Mouse (Mus musculus) urinary bladder, postnatal 0 days (tissue): ENCODE data around the gene Chga. TPM values are rescaled to one million over a fixed set of nuclear protein-coding genes. Genes with fewer than 3 reads are reported as not detected.

Source experiments
- polyA plus RNA-seq: library from polyadenylated mRNA; unstranded; fragments of >200 nt; fragmentation: Nextera tagmentation; extraction: Ambion mirVana; gene quantifications from 2 replicates; pipeline ENCODE4 v1.2.1, GENCODE M21; 2015

Chga gene
- 0.37 and 0.49 TPM in 2 replicates for polyA plus RNA-seq

DNA sequence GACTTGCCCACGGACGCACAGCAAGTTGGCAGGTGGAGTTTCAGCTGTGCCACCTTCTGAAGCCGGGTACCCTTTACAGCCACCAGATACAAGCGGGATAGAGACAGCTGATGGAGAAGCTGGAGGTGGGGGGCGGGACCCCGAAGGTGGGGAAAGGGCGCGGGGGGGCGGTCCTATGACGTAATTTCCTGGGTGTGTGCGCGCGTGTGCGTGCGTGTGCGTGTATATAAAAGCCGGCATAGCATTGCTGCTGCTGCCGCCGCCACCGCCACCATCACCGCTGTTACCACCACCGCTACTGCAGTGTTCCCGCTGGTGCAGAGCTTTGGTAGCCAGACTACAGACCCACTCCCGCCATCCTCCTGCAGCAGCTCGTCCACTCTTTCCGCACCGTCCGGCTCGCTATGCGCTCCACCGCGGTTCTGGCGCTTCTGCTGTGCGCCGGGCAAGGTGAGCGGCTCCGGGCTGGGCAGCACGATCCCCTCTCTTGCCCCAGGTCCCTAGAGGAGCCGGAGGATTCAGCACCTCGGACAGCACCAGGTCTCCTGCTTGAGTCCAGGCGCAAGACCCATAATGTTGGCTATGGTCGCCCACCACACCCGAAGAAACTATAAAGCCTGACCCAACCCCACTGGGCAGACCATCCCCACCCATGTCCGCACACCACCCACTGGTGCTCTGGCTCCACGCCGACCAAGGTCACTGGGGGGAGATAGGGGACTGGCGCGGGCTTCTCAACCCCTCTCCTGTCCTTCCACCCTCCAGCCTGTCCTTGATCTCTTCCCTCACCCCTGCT is at the start of gene Chga:
Gene Chga, plus strand, starts transcription at position 249 of the 796 bp plus-strand sequence.

Other genes with a start within 250 kb of the Chga start
- gene Lgmn, start 115.2 kb upstream of the Chga start, polyA plus RNA-seq, result 98.0 and 121 TPM in 2 replicates
- 26.3 and 31.8 TPM in 2 replicates for gene Golga5, start 85.8 kb upstream of the Chga start, polyA plus RNA-seq
- 34.4 and 37.1 TPM in 2 replicates for gene Itpk1, start 150.0 kb downstream of the Chga start, polyA plus RNA-seq
- gene Moap1, start 188.7 kb downstream of the Chga start, polyA plus RNA-seq, result 8.3 and 10.6 TPM in 2 replicates
- 8.0 and 8.2 TPM in 2 replicates for gene Tmem251, start 188.8 kb downstream of the Chga start, polyA plus RNA-seq
- not detected in 2 replicates for gene Gm28051, start 202.8 kb downstream of the Chga start, polyA plus RNA-seq
- gene Gon7, start 202.8 kb downstream of the Chga start, polyA plus RNA-seq, result 10.5 and 11.7 TPM in 2 replicates
- 19.2 and 22.5 TPM in 2 replicates for gene Ubr7, start 203.0 kb downstream of the Chga start, polyA plus RNA-seq
- gene Gm20604, start 203.7 kb downstream of the Chga start, polyA plus RNA-seq, result 9.0 and 10.6 TPM in 2 replicates